Mouse (Mus musculus): Measurements from ENCODE around the gene Meis3. TPM values are rescaled to one million over a fixed set of nuclear protein-coding genes. Genes with fewer than 3 reads are reported as not detected.

Meis3 gene
- 10.9 and 12.9 TPM in 2 replicates for total RNA-seq (2021)
- long read RNA-seq, transcript Meis3-201 (13 exons, 1,731 nt), result major isoform, 5 of 17 reads
- long read RNA-seq, partial matches to known transcripts, result 0 of 17 reads
- long read RNA-seq, other reads (novel, unspliced or antisense), result 11 of 17 reads

DNA sequence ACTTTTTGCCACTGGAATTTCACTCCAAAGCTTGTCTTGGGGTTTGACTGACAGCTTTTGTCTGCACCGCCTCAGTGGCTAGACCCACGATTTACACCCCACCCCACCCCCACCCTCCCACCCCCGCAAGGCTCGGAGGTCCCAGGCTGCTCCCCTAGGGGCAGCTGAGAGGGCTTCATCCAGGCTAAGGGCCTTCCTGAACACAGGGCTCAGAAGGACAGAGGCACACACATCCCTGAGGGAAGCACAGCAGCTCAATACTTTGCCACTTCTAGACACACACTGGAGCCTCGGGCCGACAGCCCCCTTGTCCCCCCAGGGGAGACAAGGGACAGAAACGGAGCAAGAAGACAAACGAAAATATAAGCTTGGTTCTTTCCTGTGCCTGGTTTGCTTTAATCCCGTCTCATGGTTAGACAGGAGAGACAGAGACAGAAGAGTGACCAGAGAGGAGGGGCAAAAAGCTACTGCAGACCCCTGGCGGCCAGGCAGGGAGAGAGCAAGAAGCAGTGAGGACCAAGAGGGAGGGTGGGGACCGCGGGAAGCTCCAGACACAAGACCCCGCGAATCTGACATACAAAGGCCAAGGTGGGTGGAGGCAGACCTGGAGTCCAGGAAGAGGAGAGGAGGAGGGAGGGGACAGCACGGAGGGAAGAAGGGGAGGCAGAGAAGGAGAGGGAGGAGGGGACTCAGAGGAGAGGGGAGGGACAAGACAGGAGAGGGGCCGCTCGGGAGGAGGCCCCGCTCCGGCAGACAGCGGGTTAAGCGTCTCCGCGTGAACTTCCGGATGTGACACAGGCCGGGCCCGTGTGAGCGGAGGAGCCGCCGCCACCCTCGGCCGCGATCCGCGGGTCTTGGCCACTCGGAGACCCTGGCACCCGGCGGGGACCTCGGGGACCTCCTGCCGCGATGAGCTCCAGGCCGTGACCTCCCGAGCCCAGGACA lies at the start of gene Meis3:
TSS of gene Meis3 (plus strand) at position 494 of the 945 bp plus-strand sequence.
- DNase-seq, result peak; percentile 64

DNA sequence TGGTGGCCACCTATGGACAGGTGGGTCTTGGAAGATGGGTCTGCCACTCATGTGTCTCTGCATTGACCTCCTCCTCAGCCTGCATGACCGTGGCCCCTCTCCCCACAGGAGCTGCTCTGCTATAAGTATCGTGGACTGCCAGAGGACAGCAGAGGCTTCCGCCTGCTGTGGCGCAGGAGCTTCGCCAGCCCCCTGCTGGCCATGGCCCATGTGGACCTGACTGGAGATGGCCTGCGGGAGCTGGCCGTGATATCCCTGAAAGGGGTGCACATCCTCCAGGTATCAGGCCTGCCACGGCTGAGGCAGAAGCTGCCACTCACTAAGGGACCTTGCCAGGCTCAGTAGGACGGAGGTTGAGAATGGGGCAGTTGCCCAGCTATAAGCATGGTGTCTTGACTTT lies 49.1 kb upstream of the Meis3 start:
- no peak for DNase-seq

DNA sequence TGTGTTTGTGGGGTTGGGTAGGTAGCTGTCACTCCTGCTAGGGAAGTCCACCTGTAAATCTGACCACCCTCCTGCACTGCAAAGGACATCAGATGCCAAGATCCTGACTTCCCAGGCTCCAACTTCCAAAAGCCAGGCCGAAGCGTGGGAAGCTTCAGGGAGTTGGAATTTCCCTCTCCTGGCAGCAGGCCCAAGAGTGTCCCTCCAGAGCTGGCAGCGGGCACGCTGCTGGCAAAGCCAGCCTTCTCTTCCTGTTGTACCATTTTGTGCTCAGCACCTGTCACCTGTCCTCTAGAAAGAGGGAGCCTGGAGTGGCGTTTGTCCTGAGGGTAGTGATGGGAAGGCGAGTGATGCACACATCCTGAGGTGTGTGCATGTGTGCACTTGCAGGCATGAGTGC lies 46.5 kb upstream of the Meis3 start:
- peak; percentile 42 for DNase-seq

DNA sequence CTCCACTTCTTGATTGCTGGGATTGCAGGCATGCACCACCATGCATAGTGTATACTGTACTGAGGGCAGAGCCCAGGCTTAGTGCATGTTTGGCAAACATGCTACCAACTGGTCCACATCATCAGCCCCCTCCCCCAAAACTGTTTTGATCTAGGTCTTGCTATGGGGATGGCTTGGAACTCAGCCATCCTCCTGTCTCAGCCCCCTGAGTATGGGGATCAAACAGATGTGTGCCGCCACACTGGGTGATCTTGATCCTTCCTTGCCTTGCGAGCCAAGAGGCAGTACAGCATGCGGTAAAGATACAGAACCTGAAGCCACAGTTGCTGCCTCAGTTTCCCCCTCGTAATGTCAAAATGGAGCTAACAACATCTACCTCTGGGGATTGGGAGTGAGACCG lies 46.0 kb upstream of the Meis3 start:
- no peak for DNase-seq

DNA sequence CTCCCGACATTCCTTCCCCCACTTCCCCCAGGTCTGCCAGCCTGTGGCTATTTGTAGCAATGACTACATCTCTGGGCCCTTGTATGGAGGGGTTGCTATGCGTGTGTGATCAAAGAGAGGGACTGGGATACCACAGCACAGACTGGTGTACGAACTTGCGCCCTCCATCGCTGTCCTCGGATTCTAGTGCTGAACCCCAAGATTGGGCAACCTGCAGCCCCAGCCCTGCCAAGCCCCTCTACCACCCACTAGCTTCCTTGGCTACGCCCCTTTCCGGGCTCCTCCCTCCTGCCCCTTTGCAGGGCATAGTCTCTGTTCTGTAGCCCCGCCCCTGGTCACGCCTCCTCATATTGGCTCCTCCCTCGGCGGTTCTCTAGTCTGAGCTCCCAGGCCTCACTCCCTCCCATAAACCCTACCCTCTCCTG lies 45.5 kb upstream of the Meis3 start, which contains the start of gene Slc8a2:
TSS of gene Slc8a2 (plus strand) at position 406 of the 425 bp plus-strand sequence.
- DNase-seq, result peak; percentile 69

DNA sequence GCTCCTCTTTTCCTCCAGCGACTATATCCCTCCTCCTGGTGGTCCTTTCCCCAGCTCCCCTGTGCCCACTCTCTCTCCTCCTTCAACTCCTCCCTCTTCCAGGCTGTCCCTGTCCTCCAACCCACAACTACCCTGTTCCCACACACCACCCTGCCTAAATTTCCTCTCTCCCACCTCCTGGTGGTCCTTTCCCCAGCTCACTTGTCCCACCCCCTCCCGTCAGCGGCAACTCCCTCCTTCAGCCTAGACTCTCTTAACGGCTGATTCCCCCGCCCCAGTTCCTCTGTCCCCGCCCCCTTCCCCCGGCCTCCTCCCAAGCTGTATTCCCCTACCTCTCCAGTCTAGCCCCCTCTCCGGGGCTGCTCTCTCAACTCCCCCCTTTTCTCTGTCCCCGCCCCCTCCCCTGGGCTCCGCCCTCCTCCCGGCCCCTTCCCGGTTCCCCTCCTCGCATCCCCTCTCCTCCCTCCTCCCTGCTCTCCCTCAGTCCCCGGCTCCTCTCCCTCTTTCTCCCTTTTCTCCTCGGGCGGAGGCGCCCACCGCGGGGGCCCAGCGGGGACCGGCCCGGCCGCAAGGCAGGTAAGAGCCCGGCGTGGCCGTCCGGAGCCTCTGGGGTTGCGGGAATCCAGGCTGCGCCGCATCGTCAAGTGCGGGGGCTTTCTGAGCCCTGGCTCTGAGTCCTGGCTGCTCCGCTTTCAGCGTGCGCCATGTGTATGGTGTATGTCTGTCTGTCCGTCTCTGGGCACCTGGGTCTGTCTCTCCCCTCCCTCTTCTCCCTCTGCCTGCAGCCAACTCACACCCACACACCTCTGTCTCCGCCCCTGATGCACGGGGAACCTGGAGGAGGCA lies 44.8 kb upstream of the Meis3 start:
- DNase-seq, result peak; percentile 44

DNA sequence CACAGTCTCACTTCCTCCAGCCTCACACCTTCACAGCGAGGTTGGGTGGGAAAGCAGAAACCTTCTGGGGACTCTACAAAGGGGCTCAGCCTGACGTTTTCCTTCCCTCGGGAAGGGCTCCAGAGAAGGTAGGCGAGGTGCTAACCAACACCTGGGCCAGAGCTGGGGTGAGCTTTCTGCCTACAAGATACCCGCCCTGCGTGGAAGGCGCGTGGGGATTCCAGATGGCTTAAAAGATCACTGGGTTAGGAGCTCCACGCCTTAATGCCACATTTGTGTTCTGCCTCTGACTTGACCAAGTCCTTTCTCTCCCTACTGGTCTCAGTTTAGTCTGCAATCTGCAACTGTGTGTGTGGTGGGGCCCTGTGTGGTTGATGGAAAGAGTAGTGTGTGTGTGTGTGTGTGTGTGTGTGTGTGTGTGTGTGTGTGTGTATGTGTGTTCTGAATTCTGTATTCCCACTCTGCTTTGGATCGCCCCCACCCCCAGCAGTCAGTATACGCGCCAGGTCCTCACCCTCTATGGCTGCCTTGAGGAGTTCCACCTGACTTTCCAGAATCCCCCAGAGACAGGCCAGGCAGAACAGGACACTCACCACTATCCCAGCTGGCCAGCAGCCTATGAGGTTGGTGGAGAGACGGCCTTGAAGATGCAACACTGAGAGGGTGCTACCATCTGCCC lies 43.8 kb upstream of the Meis3 start:
- no peak for DNase-seq

DNA sequence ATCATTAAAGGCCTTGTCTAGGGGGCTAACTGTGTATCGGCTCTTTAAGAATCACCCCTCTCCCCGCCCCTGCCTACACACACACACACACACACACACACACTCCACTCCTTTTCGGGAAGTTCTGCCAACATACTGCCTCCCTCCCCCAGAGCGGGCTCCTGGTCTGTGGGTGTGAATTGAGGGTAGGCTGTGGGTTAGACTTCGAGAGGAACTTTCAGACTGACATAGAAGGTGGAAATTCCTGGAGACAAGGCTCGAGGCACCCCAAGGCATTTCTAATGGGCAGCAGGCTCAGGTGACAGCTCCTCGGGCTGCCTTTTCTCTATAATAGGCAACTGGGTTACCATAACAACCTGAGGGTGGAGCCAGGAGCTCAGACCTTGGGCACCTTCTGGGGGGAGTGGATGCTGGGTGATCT lies 42.7 kb upstream of the Meis3 start:
- no peak for DNase-seq

DNA sequence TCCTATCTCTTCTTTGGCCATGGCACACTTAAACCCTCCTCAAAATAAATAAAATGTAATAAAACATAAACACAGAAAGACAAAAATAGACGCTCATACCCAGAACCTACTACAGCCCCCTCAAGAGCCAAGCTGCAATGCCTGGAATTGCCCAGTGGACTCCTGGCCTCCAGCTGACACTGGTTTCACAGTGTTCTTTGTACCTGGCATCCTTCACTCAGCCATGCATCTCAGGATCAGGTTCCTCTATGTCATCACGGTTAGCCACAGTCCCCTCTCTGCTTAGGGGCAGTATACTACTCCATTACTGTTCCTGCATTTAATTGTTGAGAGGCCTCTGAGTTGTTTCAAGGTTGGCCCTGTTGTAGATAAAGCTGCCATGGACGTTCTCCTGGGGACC lies 42.0 kb upstream of the Meis3 start:
- DNase-seq, result no peak

DNA sequence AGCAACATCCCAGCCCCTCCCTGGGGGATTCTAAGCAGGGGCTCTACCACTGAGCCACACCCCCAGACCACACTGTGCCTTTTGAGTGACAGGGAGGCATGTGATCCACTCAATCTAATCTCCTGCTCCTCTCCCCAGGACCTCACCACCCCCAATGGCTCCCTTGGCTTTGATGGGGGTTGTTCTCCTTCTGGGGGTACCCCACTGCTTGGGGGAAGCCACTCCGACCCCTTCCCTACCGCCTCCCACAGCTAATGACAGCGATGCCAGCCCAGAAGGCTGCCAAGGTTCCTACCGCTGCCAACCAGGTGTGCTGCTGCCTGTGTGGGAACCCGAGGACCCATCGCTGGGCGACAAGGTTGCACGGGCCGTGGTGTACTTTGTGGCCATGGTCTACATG lies 41.2 kb upstream of the Meis3 start:
- DNase-seq, result no peak

DNA sequence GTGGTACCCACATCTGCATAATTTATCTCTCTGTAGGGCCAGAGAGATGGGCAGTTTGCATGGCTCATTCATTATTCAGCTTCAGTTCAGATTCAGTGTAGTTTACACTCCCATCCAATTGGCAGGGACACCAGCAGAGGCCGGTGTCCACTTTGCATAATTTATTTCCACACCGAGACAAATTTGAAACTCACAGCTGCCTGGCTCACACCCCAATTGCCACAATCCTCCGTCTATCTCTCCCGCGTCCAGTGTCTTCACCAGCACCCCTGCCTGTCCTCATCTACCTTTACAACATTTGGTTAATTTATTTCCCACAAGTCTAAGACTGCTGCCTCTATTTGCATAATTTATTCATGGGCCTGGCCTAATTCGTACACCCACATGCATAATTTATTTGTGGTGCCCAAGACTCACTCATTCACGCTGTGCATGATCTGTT lies 39.9 kb upstream of the Meis3 start:
- no peak for DNase-seq

DNA sequence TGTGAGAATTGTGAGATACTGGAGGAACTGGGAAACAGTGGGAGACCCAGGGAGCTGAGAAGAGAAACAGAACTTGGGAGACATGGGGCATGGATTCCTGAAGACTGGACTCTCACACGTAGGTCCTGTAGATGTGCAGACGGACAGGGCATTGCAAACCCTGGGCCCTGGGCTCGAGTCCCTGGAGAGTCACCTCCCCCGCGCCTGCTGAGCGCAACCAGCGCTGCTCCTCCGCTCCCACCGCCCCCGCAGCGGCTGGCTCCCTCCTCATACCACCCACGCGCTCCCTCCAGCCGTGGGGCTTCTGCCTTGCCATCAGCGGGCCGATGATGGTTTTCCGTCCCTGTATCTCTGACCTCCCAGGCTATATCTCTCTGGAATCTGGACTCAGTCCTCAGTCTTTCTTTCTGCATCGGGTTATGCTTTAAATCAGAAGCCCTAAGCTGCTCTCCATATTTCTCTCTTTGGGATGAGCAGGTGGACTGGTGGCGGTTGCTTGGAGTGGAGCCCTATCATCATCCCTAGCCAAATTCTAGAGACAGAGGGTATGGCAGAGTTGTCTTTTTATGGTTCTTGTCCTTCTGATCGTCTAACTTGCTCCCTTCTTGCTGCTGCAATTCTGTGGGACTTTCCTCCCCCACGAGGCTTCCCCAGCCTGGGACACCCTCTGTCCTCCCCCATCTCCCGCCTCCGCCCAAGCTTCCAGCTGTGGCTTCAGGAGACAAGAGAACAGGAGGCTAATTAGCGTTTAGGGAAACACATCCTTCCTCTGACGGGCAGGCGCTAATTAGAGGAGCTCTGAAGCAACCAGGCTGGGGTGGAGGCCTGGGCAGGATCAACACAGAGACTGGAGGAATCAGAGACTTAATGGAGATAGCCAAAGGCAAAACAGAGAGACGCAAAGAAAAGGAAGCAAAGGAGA lies 28.1 kb upstream of the Meis3 start:
- no peak for DNase-seq

DNA sequence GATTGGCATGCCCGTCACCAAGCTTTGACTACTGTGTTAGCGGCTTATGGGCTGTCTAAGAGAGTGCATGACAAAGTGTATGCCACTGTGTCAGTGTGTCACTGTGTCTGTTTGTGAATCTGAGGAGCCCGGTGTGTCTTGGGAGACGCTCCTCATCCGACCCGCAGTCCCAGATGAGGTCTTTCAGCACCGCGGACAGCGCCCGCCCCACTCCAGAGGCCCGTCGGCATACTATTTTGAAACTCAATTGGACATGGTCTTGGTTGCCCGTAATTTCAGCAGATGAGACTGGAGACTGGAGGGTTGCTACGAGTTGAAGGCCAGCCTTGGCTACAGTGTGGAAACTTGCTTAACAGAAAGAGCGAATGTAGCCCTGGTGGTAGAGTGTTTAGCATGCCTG lies 27.2 kb upstream of the Meis3 start:
- DNase-seq, result peak; percentile 76

DNA sequence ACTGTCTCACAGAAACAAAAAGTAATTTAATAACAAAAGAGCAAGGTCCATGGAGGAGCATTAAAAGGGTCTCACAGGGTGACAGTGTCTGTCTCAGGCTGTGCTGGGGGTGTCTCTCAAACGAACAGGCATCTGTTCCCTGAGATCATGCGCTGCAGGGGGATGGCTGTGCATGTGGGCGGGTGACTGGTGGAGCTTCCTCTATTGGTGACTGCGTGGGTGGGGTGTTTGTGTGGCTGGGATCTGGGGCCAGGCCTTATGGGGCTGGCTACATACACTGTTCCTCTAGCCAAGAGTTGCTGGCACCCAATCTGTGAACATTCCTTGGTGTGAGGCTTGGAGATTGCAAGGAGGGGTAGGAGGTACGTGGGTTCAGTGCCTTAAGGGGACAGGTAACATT lies 25.6 kb upstream of the Meis3 start:
- no peak for DNase-seq

DNA sequence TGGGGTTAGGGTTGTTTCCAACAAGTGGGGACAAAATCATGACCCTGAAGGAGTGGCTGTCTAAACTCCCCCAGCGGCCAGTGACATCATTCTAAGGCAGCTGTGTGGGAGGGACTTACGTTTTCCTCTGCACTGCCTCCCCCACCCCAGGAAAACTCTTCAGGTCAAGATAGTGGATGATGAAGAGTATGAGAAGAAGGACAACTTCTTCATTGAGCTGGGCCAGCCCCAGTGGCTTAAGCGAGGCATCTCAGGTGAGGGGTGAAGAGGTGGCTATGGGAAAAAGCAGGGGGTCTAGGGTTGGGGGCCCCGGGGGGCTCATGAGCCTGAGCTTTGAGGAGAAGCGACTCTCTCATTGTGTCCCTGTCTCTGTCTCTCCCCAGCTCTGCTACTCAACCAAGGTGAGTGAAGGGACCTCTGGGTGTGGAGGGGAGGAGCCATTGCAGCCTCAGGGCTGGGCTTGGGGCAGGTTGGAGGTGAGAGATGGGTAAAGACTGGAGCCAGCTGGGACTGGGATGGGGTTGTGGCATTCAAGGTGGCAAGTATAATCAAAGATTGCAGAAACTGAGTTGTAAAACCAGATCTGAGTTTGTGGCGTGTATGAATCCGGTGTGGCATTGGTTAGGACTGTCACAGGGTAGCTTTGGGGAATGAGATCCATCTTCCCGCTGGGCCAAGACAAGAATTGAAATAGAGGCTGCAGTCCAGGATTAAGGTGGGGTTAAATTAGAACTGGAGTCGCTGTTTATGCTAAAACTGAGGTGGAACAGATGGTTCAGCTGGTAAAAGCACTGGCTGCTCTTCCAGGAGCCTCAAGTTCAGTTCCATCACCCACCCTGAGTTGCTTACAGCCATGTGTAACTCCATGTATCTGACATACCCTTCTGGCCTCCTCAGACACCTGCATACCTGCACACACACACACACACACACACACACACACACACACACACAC lies 24.4 kb upstream of the Meis3 start:
- no peak for DNase-seq

DNA sequence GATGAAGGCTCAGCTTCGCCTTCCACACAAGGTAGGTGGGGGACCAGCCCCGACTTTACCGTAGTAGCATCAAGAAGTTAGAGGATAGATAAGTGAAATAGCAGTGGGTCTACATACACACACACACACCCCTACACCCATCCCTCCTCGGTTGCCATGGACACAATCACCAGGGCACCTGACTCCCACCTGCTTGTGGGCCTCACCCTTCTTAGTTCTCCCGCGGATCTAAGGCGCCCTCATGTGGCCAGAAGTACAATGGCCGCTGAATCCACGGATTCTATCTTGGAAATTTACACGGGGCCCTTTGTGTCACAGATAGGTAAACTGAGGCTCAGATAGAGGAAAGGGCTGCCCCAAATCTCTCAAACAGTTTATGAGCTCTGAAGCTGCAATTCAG lies 21.4 kb upstream of the Meis3 start:
- peak; percentile 50 for DNase-seq

DNA sequence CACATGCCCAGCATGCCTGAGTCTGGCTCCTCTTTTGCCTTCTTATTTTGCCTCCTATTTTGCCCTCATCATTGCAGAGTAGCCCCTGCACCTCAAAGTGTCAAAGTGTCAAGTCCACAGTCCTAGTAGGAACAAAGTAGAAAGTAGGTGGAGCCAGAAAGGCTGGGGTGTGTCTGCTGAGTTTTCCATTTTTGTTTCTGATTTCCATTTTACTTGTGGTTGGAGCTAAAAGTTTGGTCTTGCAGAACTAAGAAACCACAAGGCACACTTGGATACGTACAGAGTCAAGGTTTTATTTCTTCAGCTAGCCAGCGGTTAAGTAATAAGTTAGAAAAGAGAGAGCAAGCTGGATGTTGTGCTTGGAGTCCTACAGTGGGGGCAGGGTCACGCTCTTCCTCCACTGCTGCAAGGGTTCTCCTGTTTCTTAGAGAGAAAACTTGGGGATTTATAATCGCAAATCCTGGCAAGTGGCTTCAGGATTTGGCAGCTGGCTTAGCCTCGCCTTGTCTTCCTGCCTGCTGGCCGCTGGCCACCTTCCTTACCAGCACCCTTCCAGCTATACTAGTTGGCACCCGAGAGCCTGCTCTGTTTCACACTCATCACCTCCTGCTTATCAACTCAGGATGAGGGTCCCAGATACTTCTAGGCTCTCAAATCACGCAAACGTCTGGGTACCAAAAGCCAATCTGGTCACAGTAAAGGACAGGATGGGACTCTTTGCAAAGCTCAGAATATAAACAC lies 19.6 kb upstream of the Meis3 start:
- DNase-seq, result no peak

DNA sequence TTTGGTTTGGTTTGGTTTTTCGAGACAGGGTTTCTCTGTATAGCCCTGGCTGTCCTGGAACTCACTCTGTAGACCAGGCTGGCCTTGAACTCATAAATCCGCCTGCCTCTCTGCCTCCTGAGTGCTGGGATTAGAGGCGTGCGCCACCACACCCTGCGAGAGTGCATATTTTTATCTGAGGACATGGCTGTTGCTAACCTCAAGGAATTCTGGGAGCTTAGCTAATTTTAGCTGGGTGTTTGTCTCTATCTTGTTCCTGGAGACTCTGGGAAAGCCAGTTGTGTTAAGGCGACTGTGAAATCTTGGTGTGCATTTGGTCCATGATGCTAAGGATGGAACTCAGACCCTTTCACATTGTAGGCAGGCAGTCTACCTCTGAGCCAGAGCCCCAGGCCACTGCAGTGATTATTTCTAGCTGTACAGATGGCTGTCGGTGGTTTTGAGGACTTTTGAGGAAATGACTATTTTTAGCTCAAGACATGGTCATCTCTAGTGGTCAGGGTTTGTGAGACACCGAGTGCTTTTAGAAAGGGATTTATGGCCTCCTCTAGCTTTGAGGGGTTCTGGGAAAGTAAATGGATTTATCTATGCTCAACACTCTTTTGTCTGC lies 18.7 kb upstream of the Meis3 start:
- no peak for DNase-seq

DNA sequence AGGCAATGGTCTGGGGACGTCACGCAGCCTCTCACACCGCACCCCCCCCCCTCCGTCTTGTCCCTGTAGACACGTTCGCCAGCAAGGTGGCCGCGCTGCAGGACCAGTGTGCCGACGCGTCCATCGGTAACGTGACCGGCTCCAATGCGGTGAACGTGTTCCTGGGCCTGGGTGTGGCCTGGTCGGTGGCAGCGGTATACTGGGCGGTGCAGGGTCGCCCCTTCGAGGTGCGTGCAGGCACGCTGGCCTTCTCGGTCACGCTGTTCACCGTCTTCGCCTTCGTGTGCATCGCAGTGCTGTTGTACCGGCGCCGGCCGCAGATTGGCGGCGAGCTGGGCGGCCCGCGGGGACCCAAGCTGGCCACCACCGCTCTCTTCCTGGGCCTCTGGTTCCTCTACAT lies 16.2 kb upstream of the Meis3 start:
- DNase-seq, result no peak
